Mouse (Mus musculus): Measurements from ENCODE around the gene Ctns.

- no peak for TF ChIP-seq CTCF (IDR thresholded peaks at IDR 0.05; ENCODE audit: control insufficient read depth, insufficient read depth, insufficient read length)
- TF ChIP-seq MAX (IDR thresholded peaks at IDR 0.05), result no peak
- TF ChIP-seq MYOG (IDR thresholded peaks at IDR 0.05; ENCODE audit: control insufficient read depth, extremely low read depth, insufficient read length), result no peak
- no peak for TF ChIP-seq CEBPB (IDR thresholded peaks at IDR 0.05; ENCODE audit: low read depth)
These were observed 36.6 kb downstream of the Ctns start for GRCm38 (mm10) chr11:73162284-73162683.
